Mouse (Mus musculus): Measurements from ENCODE around the gene Fbxo8. TPM values are rescaled to one million over a fixed set of nuclear protein-coding genes. Genes with fewer than 3 reads are reported as not detected.

Fbxo8 gene
- polyA plus RNA-seq (2012; rRNA removed): 35.6 and 37.9 TPM in 2 replicates

GRCm38 (mm10) chr8:56550558-56551360 lies at the start of gene Fbxo8, which contains the start of gene Cep44:
TSS of gene Fbxo8 (plus strand) at chr8:56551090.
TSS of gene Cep44 (minus strand) at chr8:56551047.
- H3K4me3 ChIP-seq (ENCODE audit: insufficient read depth, low read length): peak within 1 kb of the TSS; percentile 77
- peaks cover 5% of the 10 kb centered on the region; the same call in 1 of the 2 replicates for H3K4me1 ChIP-seq (ENCODE audit: control insufficient read depth, insufficient read depth, low read length)
- TF ChIP-seq CTCF (IDR thresholded peaks at IDR 0.05; ENCODE audit: extremely low read depth, insufficient read depth, low read length): no peak
- TF ChIP-seq POLR2A (IDR thresholded peaks at IDR 0.05; ENCODE audit: extremely low read depth, insufficient read depth, low read length): peak; percentile 72
- peak within 1 kb of the TSS; percentile 83 for H3K27ac ChIP-seq (ENCODE audit: insufficient read depth, low read length)

- Histone ChIP-seq H3K4me1 (ENCODE audit: control insufficient read depth, insufficient read depth, low read length) (no peaks in the 10 kb centered on the region), H3K27ac (ENCODE audit: insufficient read depth, low read length) (no peak overlapping the region), H3K4me3 (ENCODE audit: insufficient read depth, low read length) (no peak overlapping the region)
- TF ChIP-seq CTCF (IDR thresholded peaks at IDR 0.05; ENCODE audit: extremely low read depth, insufficient read depth, low read length) (no peak), POLR2A (IDR thresholded peaks at IDR 0.05; ENCODE audit: extremely low read depth, insufficient read depth, low read length) (no peak)
Measured at GRCm38 (mm10) chr8:56501911-56502310, 49.0 kb upstream of the Fbxo8 start.

- Histone ChIP-seq H3K4me1 (ENCODE audit: control insufficient read depth, insufficient read depth, low read length) (peaks cover 1% of the 10 kb centered on the region; the same call in 1 of the 2 replicates), H3K4me3 (ENCODE audit: insufficient read depth, low read length) (no peak overlapping the region), H3K27ac (ENCODE audit: insufficient read depth, low read length) (no peak overlapping the region)
- TF ChIP-seq POLR2A (IDR thresholded peaks at IDR 0.05; ENCODE audit: extremely low read depth, insufficient read depth, low read length) (no peak), CTCF (IDR thresholded peaks at IDR 0.05; ENCODE audit: extremely low read depth, insufficient read depth, low read length) (no peak)
Measured at GRCm38 (mm10) chr8:56508318-56508951, 42.5 kb upstream of the Fbxo8 start.

GRCm38 (mm10) chr8:56508952-56509479 lies 41.9 kb upstream of the Fbxo8 start:
- H3K4me3 ChIP-seq (ENCODE audit: insufficient read depth, low read length): no peak overlapping the region
- H3K27ac ChIP-seq (ENCODE audit: insufficient read depth, low read length): no peak overlapping the region

GRCm38 (mm10) chr8:56518848-56519247 lies 32.0 kb upstream of the Fbxo8 start:
- TF ChIP-seq CTCF (IDR thresholded peaks at IDR 0.05; ENCODE audit: extremely low read depth, insufficient read depth, low read length) (no peak), POLR2A (IDR thresholded peaks at IDR 0.05; ENCODE audit: extremely low read depth, insufficient read depth, low read length) (no peak)
- Histone ChIP-seq H3K4me3 (ENCODE audit: insufficient read depth, low read length) (no peak overlapping the region), H3K27ac (ENCODE audit: insufficient read depth, low read length) (no peak overlapping the region), H3K4me1 (ENCODE audit: control insufficient read depth, insufficient read depth, low read length) (no peaks in the 10 kb centered on the region)

More at GRCm38 (mm10) chr8:56508952-56509479, 41.9 kb upstream of the Fbxo8 start:
- peaks cover 1% of the 10 kb centered on the region; the same call in 1 of the 2 replicates for H3K4me1 ChIP-seq (ENCODE audit: control insufficient read depth, insufficient read depth, low read length)
- TF ChIP-seq POLR2A (IDR thresholded peaks at IDR 0.05; ENCODE audit: extremely low read depth, insufficient read depth, low read length): no peak
- TF ChIP-seq CTCF (IDR thresholded peaks at IDR 0.05; ENCODE audit: extremely low read depth, insufficient read depth, low read length): no peak

- Histone ChIP-seq H3K27ac (ENCODE audit: insufficient read depth, low read length) (no peak overlapping the region), H3K4me3 (ENCODE audit: insufficient read depth, low read length) (no peak overlapping the region), H3K4me1 (ENCODE audit: control insufficient read depth, insufficient read depth, low read length) (no peaks in the 10 kb centered on the region)
- TF ChIP-seq CTCF (IDR thresholded peaks at IDR 0.05; ENCODE audit: extremely low read depth, insufficient read depth, low read length) (no peak), POLR2A (IDR thresholded peaks at IDR 0.05; ENCODE audit: extremely low read depth, insufficient read depth, low read length) (no peak)
Measured at GRCm38 (mm10) chr8:56520249-56520648, 30.6 kb upstream of the Fbxo8 start.

GRCm38 (mm10) chr8:56521051-56521450 lies 29.8 kb upstream of the Fbxo8 start:
- no peak overlapping the region for H3K4me3 ChIP-seq (ENCODE audit: insufficient read depth, low read length)
- no peak overlapping the region for H3K27ac ChIP-seq (ENCODE audit: insufficient read depth, low read length)
- no peaks in the 10 kb centered on the region for H3K4me1 ChIP-seq (ENCODE audit: control insufficient read depth, insufficient read depth, low read length)
- no peak for TF ChIP-seq CTCF (IDR thresholded peaks at IDR 0.05; ENCODE audit: extremely low read depth, insufficient read depth, low read length)
- TF ChIP-seq POLR2A (IDR thresholded peaks at IDR 0.05; ENCODE audit: extremely low read depth, insufficient read depth, low read length): no peak

- Histone ChIP-seq H3K27ac (ENCODE audit: insufficient read depth, low read length) (no peak overlapping the region), H3K4me1 (ENCODE audit: control insufficient read depth, insufficient read depth, low read length) (no peaks in the 10 kb centered on the region), H3K4me3 (ENCODE audit: insufficient read depth, low read length) (no peak overlapping the region)
- no peak for TF ChIP-seq CTCF (IDR thresholded peaks at IDR 0.05; ENCODE audit: extremely low read depth, insufficient read depth, low read length)
- TF ChIP-seq POLR2A (IDR thresholded peaks at IDR 0.05; ENCODE audit: extremely low read depth, insufficient read depth, low read length): no peak
Measured at GRCm38 (mm10) chr8:56528869-56529268, 22.0 kb upstream of the Fbxo8 start.

GRCm38 (mm10) chr8:56530359-56530758 lies 20.5 kb upstream of the Fbxo8 start:
- no peaks in the 10 kb centered on the region for H3K4me1 ChIP-seq (ENCODE audit: control insufficient read depth, insufficient read depth, low read length)
- TF ChIP-seq CTCF (IDR thresholded peaks at IDR 0.05; ENCODE audit: extremely low read depth, insufficient read depth, low read length): peak; percentile 83
- no peak for TF ChIP-seq POLR2A (IDR thresholded peaks at IDR 0.05; ENCODE audit: extremely low read depth, insufficient read depth, low read length)
- no peak overlapping the region for H3K4me3 ChIP-seq (ENCODE audit: insufficient read depth, low read length)
- no peak overlapping the region for H3K27ac ChIP-seq (ENCODE audit: insufficient read depth, low read length)

Measured in cortical plate, adult 2 months (tissue).